Mouse (Mus musculus): ENCODE results near the gene Fmo6. TPM values are rescaled to one million over a fixed set of nuclear protein-coding genes. Genes with fewer than 3 reads are reported as not detected.

Fmo6 gene
- polyA plus RNA-seq, 1 experiment: not detected

GRCm38 (mm10) chr1:162893014-162893413 lies 44.3 kb downstream of the Fmo6 start:
- Histone ChIP-seq H3K27me3 (ENCODE audit: control insufficient read depth) (no peaks in the 10 kb centered on the region), H3K36me3 (ENCODE audit: control insufficient read depth) (no peaks in the 10 kb centered on the region), H3K4me3 (replicated peaks) (no peak overlapping the region), H3K9me3 (ENCODE audit: control insufficient read depth, low read length) (no peaks in the 10 kb centered on the region), H3K4me1 (ENCODE audit: control insufficient read depth) (no peaks in the 10 kb centered on the region)
- TF ChIP-seq GATA1 (IDR thresholded peaks at IDR 0.05; ENCODE audit: low read length): no peak
- no peak for TF ChIP-seq TAL1 (IDR thresholded peaks at IDR 0.05; ENCODE audit: low read length)

GRCm38 (mm10) chr1:162891980-162892451 lies 45.3 kb downstream of the Fmo6 start:
- no peak for TF ChIP-seq GATA1 (IDR thresholded peaks at IDR 0.05; ENCODE audit: low read length)
- no peak for TF ChIP-seq TAL1 (IDR thresholded peaks at IDR 0.05; ENCODE audit: low read length)
- H3K4me1 ChIP-seq (ENCODE audit: control insufficient read depth): no peaks in the 10 kb centered on the region

GRCm38 (mm10) chr1:162888646-162889045 lies 48.7 kb downstream of the Fmo6 start:
- no peak overlapping the region for H3K4me3 ChIP-seq (replicated peaks)
- H3K27me3 ChIP-seq (ENCODE audit: control insufficient read depth): no peaks in the 10 kb centered on the region
- H3K36me3 ChIP-seq (ENCODE audit: control insufficient read depth): no peaks in the 10 kb centered on the region
- no peak for TF ChIP-seq TAL1 (IDR thresholded peaks at IDR 0.05; ENCODE audit: low read length)
- no peaks in the 10 kb centered on the region for H3K4me1 ChIP-seq (ENCODE audit: control insufficient read depth)
- no peaks in the 10 kb centered on the region; the same call in 1 of the 2 replicates for H3K9me3 ChIP-seq (ENCODE audit: control insufficient read depth, low read length)

More at GRCm38 (mm10) chr1:162891980-162892451, 45.3 kb downstream of the Fmo6 start:
- no peaks in the 10 kb centered on the region for H3K27me3 ChIP-seq (ENCODE audit: control insufficient read depth)
- no peak overlapping the region for H3K4me3 ChIP-seq (replicated peaks)
- H3K9me3 ChIP-seq (ENCODE audit: control insufficient read depth, low read length): no peaks in the 10 kb centered on the region; the same call in 1 of the 2 replicates
- H3K36me3 ChIP-seq (ENCODE audit: control insufficient read depth): no peaks in the 10 kb centered on the region

- Histone ChIP-seq H3K27me3 (ENCODE audit: control insufficient read depth) (no peaks in the 10 kb centered on the region), H3K4me1 (ENCODE audit: control insufficient read depth) (no peaks in the 10 kb centered on the region), H3K9me3 (ENCODE audit: control insufficient read depth, low read length) (no peaks in the 10 kb centered on the region; the same call in 1 of the 2 replicates), H3K36me3 (ENCODE audit: control insufficient read depth) (no peaks in the 10 kb centered on the region), H3K4me3 (replicated peaks) (no peak overlapping the region)
- TF ChIP-seq TAL1 (IDR thresholded peaks at IDR 0.05; ENCODE audit: low read length) (no peak), GATA1 (IDR thresholded peaks at IDR 0.05; ENCODE audit: low read length) (no peak)
These were observed 49.7 kb downstream of the Fmo6 start for GRCm38 (mm10) chr1:162887644-162888043.

- no peaks in the 10 kb centered on the region for H3K36me3 ChIP-seq (ENCODE audit: control insufficient read depth)
- H3K27me3 ChIP-seq (ENCODE audit: control insufficient read depth): no peaks in the 10 kb centered on the region
- H3K4me3 ChIP-seq (replicated peaks): no peak overlapping the region
- TF ChIP-seq GATA1 (IDR thresholded peaks at IDR 0.05; ENCODE audit: low read length) (no peak), TAL1 (IDR thresholded peaks at IDR 0.05; ENCODE audit: low read length) (no peak)
- H3K4me1 ChIP-seq (ENCODE audit: control insufficient read depth): no peaks in the 10 kb centered on the region
- H3K9me3 ChIP-seq (ENCODE audit: control insufficient read depth, low read length): no peaks in the 10 kb centered on the region; the same call in 1 of the 2 replicates
These were observed 51.0 kb downstream of the Fmo6 start for GRCm38 (mm10) chr1:162886138-162886816.

- no peak overlapping the region for H3K4me3 ChIP-seq (replicated peaks)
- no peak for TF ChIP-seq GATA1 (IDR thresholded peaks at IDR 0.05; ENCODE audit: low read length)
- TF ChIP-seq TAL1 (IDR thresholded peaks at IDR 0.05; ENCODE audit: low read length): no peak
- no peaks in the 10 kb centered on the region for H3K4me1 ChIP-seq (ENCODE audit: control insufficient read depth)
- H3K27me3 ChIP-seq (ENCODE audit: control insufficient read depth): no peaks in the 10 kb centered on the region
- no peaks in the 10 kb centered on the region for H3K36me3 ChIP-seq (ENCODE audit: control insufficient read depth)
- H3K9me3 ChIP-seq (ENCODE audit: control insufficient read depth, low read length): no peaks in the 10 kb centered on the region; the same call in 1 of the 2 replicates
These were observed 54.6 kb downstream of the Fmo6 start for GRCm38 (mm10) chr1:162882681-162883080.

- Histone ChIP-seq H3K27me3 (ENCODE audit: control insufficient read depth) (no peaks in the 10 kb centered on the region), H3K36me3 (ENCODE audit: control insufficient read depth) (no peaks in the 10 kb centered on the region), H3K4me1 (ENCODE audit: control insufficient read depth) (no peaks in the 10 kb centered on the region), H3K9me3 (ENCODE audit: control insufficient read depth, low read length) (no peaks in the 10 kb centered on the region), H3K4me3 (replicated peaks) (no peak overlapping the region)
- TF ChIP-seq GATA1 (IDR thresholded peaks at IDR 0.05; ENCODE audit: low read length) (no peak), TAL1 (IDR thresholded peaks at IDR 0.05; ENCODE audit: low read length) (no peak)
These were observed 57.5 kb downstream of the Fmo6 start for GRCm38 (mm10) chr1:162879595-162880369.

GRCm38 (mm10) chr1:162875091-162875490 lies 62.2 kb downstream of the Fmo6 start:
- no peak for TF ChIP-seq GATA1 (IDR thresholded peaks at IDR 0.05; ENCODE audit: low read length)
- TF ChIP-seq TAL1 (IDR thresholded peaks at IDR 0.05; ENCODE audit: low read length): no peak
- H3K4me1 ChIP-seq (ENCODE audit: control insufficient read depth): no peaks in the 10 kb centered on the region
- no peaks in the 10 kb centered on the region for H3K36me3 ChIP-seq (ENCODE audit: control insufficient read depth)
- no peaks in the 10 kb centered on the region for H3K27me3 ChIP-seq (ENCODE audit: control insufficient read depth)
- no peak overlapping the region for H3K4me3 ChIP-seq (replicated peaks)
- no peaks in the 10 kb centered on the region for H3K9me3 ChIP-seq (ENCODE audit: control insufficient read depth, low read length)

- H3K36me3 ChIP-seq (ENCODE audit: control insufficient read depth): no peaks in the 10 kb centered on the region
- no peaks in the 10 kb centered on the region for H3K4me1 ChIP-seq (ENCODE audit: control insufficient read depth)
- TF ChIP-seq TAL1 (IDR thresholded peaks at IDR 0.05; ENCODE audit: low read length) (no peak), GATA1 (IDR thresholded peaks at IDR 0.05; ENCODE audit: low read length) (no peak)
- H3K4me3 ChIP-seq (replicated peaks): no peak overlapping the region
- no peaks in the 10 kb centered on the region for H3K9me3 ChIP-seq (ENCODE audit: control insufficient read depth, low read length)
- no peaks in the 10 kb centered on the region for H3K27me3 ChIP-seq (ENCODE audit: control insufficient read depth)
These were observed 65.5 kb downstream of the Fmo6 start for GRCm38 (mm10) chr1:162871701-162872311.
